Mouse (Mus musculus): ENCODE measurements at regions not wholly inside any gene's neighbourhood (a gene's known extent, or its start where the extent isn't known, plus 50 kb on each side); places are given as distances from the start of the nearest gene placed in this dataset.

- Histone ChIP-seq H3K9ac (ENCODE audit: low read depth, low read length) (no peak overlapping the region), H3K27me3 (ENCODE audit: insufficient read depth, low read length) (no peaks in the 10 kb centered on the region), H3K36me3 (ENCODE audit: insufficient read depth, low read length) (no peaks in the 10 kb centered on the region), H3K4me2 (ENCODE audit: low read length) (no peak overlapping the region), H3K4me3 (replicated peaks; ENCODE audit: low read depth, low read length) (no peak overlapping the region), H3K27ac (no peak overlapping the region), H3K4me1 (replicated peaks; ENCODE audit: insufficient read depth, low read length) (no peaks in the 10 kb centered on the region), H3K9me3 (replicated peaks; ENCODE audit: low read length) (no peaks in the 10 kb centered on the region)
- ATAC-seq (replicated peaks; ENCODE audit: low FRiP score, low read depth) = no peak
- no peak for DNase-seq (ENCODE audit: low spot score)
- WGBS = 91% methylated on average over 3 of the region's 3 CpGs
- no peak for TF ChIP-seq CTCF (IDR thresholded peaks at IDR 0.05; ENCODE audit: low read depth)
Measured at GRCm38 (mm10) chr1:83661808-83662802, 254.1 kb upstream of the Sphkap start.

GRCm38 (mm10) chr1:83653661-83654060 is 245.7 kb upstream of the Sphkap start:
- Histone ChIP-seq H3K9me3 (replicated peaks; ENCODE audit: low read length) (no peaks in the 10 kb centered on the region), H3K27ac (no peak overlapping the region), H3K9ac (ENCODE audit: low read depth, low read length) (no peak overlapping the region), H3K4me2 (ENCODE audit: low read length) (no peak overlapping the region), H3K36me3 (ENCODE audit: insufficient read depth, low read length) (no peaks in the 10 kb centered on the region), H3K27me3 (ENCODE audit: insufficient read depth, low read length) (no peaks in the 10 kb centered on the region), H3K4me3 (replicated peaks; ENCODE audit: low read depth, low read length) (no peak overlapping the region), H3K4me1 (replicated peaks; ENCODE audit: insufficient read depth, low read length) (no peaks in the 10 kb centered on the region)
- DNase-seq (ENCODE audit: low spot score) (no peak), ATAC-seq (replicated peaks; ENCODE audit: low FRiP score, low read depth) (no peak)
- WGBS = 83% methylated on average over 2 of the region's 2 CpGs
- TF ChIP-seq CTCF (IDR thresholded peaks at IDR 0.05; ENCODE audit: low read depth) = no peak

DNA sequence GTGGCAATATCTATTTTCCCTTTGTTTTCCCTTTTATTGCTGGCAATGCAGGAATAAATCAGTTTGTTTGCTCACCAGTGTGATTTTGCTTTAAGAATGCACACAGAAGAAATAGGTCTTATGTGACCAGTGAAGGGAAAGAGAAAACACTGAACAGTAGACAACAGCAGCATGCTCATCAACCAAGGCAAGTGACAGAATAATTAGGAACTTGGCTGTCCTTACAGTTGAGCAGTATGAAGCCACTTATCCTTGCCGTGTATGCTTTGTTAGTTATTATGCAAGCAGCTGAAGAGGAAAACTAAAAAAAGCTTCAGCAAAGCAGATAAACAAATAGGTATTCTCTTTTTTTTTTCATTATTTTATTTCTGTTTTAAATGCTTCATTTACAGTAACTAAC is 237.6 kb upstream of the Sphkap start:
- H3K27me3 ChIP-seq (ENCODE audit: insufficient read depth, low read length) = no peaks in the 10 kb centered on the region
- no peak overlapping the region for H3K4me3 ChIP-seq (replicated peaks; ENCODE audit: low read depth, low read length)
- no peak overlapping the region for H3K27ac ChIP-seq
- ATAC-seq (replicated peaks; ENCODE audit: low FRiP score, low read depth) (no peak), DNase-seq (ENCODE audit: low spot score) (no peak)
- WGBS = 60% methylated on average over 1 of the region's 1 CpGs
- no peaks in the 10 kb centered on the region for H3K36me3 ChIP-seq (ENCODE audit: insufficient read depth, low read length)
- no peak overlapping the region for H3K9ac ChIP-seq (ENCODE audit: low read depth, low read length)
- H3K4me2 ChIP-seq (ENCODE audit: low read length) = no peak overlapping the region
- H3K9me3 ChIP-seq (replicated peaks; ENCODE audit: low read length) = no peaks in the 10 kb centered on the region
- no peak for TF ChIP-seq CTCF (IDR thresholded peaks at IDR 0.05; ENCODE audit: low read depth)
- no peaks in the 10 kb centered on the region for H3K4me1 ChIP-seq (replicated peaks; ENCODE audit: insufficient read depth, low read length)

- ATAC-seq (replicated peaks; ENCODE audit: low FRiP score, low read depth) (no peak), DNase-seq (ENCODE audit: low spot score) (no peak)
- no peak overlapping the region for H3K4me2 ChIP-seq (ENCODE audit: low read length)
- no peaks in the 10 kb centered on the region for H3K27me3 ChIP-seq (ENCODE audit: insufficient read depth, low read length)
- no peaks in the 10 kb centered on the region for H3K36me3 ChIP-seq (ENCODE audit: insufficient read depth, low read length)
- no peak overlapping the region for H3K9ac ChIP-seq (ENCODE audit: low read depth, low read length)
- H3K9me3 ChIP-seq (replicated peaks; ENCODE audit: low read length) = no peaks in the 10 kb centered on the region
- H3K4me3 ChIP-seq (replicated peaks; ENCODE audit: low read depth, low read length) = no peak overlapping the region
- no peak overlapping the region for H3K27ac ChIP-seq
- no peak for TF ChIP-seq CTCF (IDR thresholded peaks at IDR 0.05; ENCODE audit: low read depth)
- no peaks in the 10 kb centered on the region for H3K4me1 ChIP-seq (replicated peaks; ENCODE audit: insufficient read depth, low read length)
Measured at GRCm38 (mm10) chr1:83642656-83643055, 234.7 kb upstream of the Sphkap start.

GRCm38 (mm10) chr1:83636051-83636450 is 228.1 kb upstream of the Sphkap start:
- WGBS = 59% methylated on average over 3 of the region's 3 CpGs
- no peaks in the 10 kb centered on the region for H3K36me3 ChIP-seq (ENCODE audit: insufficient read depth, low read length)
- no peaks in the 10 kb centered on the region for H3K27me3 ChIP-seq (ENCODE audit: insufficient read depth, low read length)
- H3K9me3 ChIP-seq (replicated peaks; ENCODE audit: low read length) = no peaks in the 10 kb centered on the region
- H3K4me2 ChIP-seq (ENCODE audit: low read length) = no peak overlapping the region
- DNase-seq (ENCODE audit: low spot score) = no peak
- no peak overlapping the region for H3K9ac ChIP-seq (ENCODE audit: low read depth, low read length)
- H3K4me1 ChIP-seq (replicated peaks; ENCODE audit: insufficient read depth, low read length) = no peaks in the 10 kb centered on the region
- H3K27ac ChIP-seq = no peak overlapping the region
- H3K4me3 ChIP-seq (replicated peaks; ENCODE audit: low read depth, low read length) = no peak overlapping the region
- TF ChIP-seq CTCF (IDR thresholded peaks at IDR 0.05; ENCODE audit: low read depth) = no peak
- no peak for ATAC-seq (replicated peaks; ENCODE audit: low FRiP score, low read depth)

DNA sequence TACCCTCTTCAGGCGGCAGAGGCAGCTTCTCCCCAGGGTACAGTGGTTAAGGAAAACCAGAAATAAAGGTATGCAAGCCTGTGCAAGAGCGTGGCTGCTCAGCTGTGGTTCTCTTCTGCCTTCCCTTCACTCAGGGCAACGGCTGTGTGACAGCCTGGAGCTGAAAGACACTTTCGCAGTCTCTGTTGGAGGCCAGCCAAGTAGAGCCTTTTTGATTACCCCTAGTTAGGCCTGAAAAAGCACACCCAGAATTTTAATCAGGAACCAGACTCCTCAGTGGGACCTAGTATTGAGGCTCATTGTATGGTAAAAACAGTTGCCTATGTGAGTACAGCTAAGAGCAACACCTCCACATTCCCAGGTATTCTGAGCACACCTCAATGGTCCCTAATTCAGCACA is 223.8 kb upstream of the Sphkap start:
- no peak for TF ChIP-seq CTCF (IDR thresholded peaks at IDR 0.05; ENCODE audit: low read depth)
- H3K9ac ChIP-seq (ENCODE audit: low read depth, low read length) = no peak overlapping the region
- WGBS = 34% methylated on average over 4 of the region's 4 CpGs
- H3K27me3 ChIP-seq (ENCODE audit: insufficient read depth, low read length) = no peaks in the 10 kb centered on the region
- no peak overlapping the region for H3K4me3 ChIP-seq (replicated peaks; ENCODE audit: low read depth, low read length)
- no peaks in the 10 kb centered on the region for H3K9me3 ChIP-seq (replicated peaks; ENCODE audit: low read length)
- H3K36me3 ChIP-seq (ENCODE audit: insufficient read depth, low read length) = no peaks in the 10 kb centered on the region
- no peaks in the 10 kb centered on the region for H3K4me1 ChIP-seq (replicated peaks; ENCODE audit: insufficient read depth, low read length)
- ATAC-seq (replicated peaks; ENCODE audit: low FRiP score, low read depth) (no peak), DNase-seq (ENCODE audit: low spot score) (no peak)
- H3K27ac ChIP-seq = no peak overlapping the region
- H3K4me2 ChIP-seq (ENCODE audit: low read length) = no peak overlapping the region

All from kidney, postnatal 0 days (tissue).